Mouse (Mus musculus) CH12.LX (cell line): ENCODE measurements around the gene Hist1h2bh. TPM values are rescaled to one million over a fixed set of nuclear protein-coding genes. Genes with fewer than 3 reads are reported as not detected.
A peak's percentile ranks its signal among the peaks of the same experiment; 100 is the strongest.

Experiments used
- DNase-seq: peaks from one replicate; pipeline ENCODE4 v3.0.0-alpha.2; 2013; ENCODE audit errors: extremely low read depth
- H3K27ac ChIP-seq: 2 replicates; pipeline ENCODE4 v1.5.1; 2012; ENCODE audit warnings: low read depth, mild to moderate bottlenecking, control low read depth, moderate library complexity; ENCODE audit not compliant: insufficient read depth
- H3K27me3 ChIP-seq: replicated peaks from 2 replicates; pipeline ENCODE3; 2012; ENCODE audit warnings: inconsistent platforms
- H3K36me3 ChIP-seq, 2 experiments: replicated peaks in 1 of 2; 2 replicates each; pipeline versions ENCODE3 to v1.6.1; 2012; ENCODE audit warnings: inconsistent platforms in 1 of 2, low read length in 1 of 2, mild to moderate bottlenecking in 1 of 2, mixed read lengths in 1 of 2, moderate library complexity in 1 of 2; ENCODE audit not compliant: control insufficient read depth in 1 of 2, insufficient read depth in 1 of 2
- H3K4me1 ChIP-seq, 2 experiments: 2 replicates each; pipeline ENCODE4 v1.6.1; 2012; ENCODE audit warnings: inconsistent platforms in 1 of 2, moderate library complexity in 1 of 2; ENCODE audit not compliant: insufficient read depth in 2 of 2, control insufficient read depth in 1 of 2
- H3K4me2 ChIP-seq: 2 replicates; pipeline ENCODE4 v1.6.1; 2012; ENCODE audit warnings: low read depth, mild to moderate bottlenecking, control low read depth; ENCODE audit not compliant: poor library complexity, insufficient read depth, severe bottlenecking
- H3K4me3 ChIP-seq, 3 experiments: fragments of 150-350 bp in 1 of 3; sonication (generic) in 1 of 3; replicated peaks in 1 of 3; 2 replicates each; pipeline versions ENCODE3 to v1.5.1; 2011 to 2012; ENCODE audit warnings: low read depth in 2 of 3, low read length in 2 of 3, mild to moderate bottlenecking in 2 of 3, moderate library complexity in 2 of 3, control low read depth in 1 of 3, improper control_type of control experiment in 1 of 3, inconsistent platforms in 1 of 3, mixed read lengths in 1 of 3; ENCODE audit not compliant: poor library complexity in 1 of 3
- H3K79me2 ChIP-seq: replicated peaks from 2 replicates; pipeline ENCODE4 v1.6.1; 2012; ENCODE audit warnings: mild to moderate bottlenecking, moderate library complexity; ENCODE audit not compliant: control insufficient read depth, poor library complexity, insufficient read depth, severe bottlenecking; ENCODE audit errors: extremely low read depth
- H3K9ac ChIP-seq: 2 replicates; pipeline ENCODE4 v1.6.1; 2012; ENCODE audit warnings: low read depth, mild to moderate bottlenecking, control low read depth, moderate library complexity; ENCODE audit not compliant: insufficient read depth
- H3K9me3 ChIP-seq: replicated peaks from 2 replicates; pipeline ENCODE3; 2012; ENCODE audit warnings: low read length, inconsistent platforms, mixed read lengths
- E2F4 ChIP-seq: IDR thresholded peaks from 2 replicates; pipeline ENCODE4 v1.6.1; 2011; ENCODE audit warnings: low read depth, low read length, improper control_type of control experiment; ENCODE audit not compliant: insufficient replicate concordance
- ELF1 ChIP-seq: IDR thresholded peaks from 2 replicates; pipeline ENCODE4 v1.6.1; 2014; ENCODE audit warnings: low read depth, mild to moderate bottlenecking, inconsistent platforms, low read length, improper control_type of control experiment
- ETS1 ChIP-seq: conservative IDR thresholded peaks from 2 replicates; pipeline ENCODE4 v1.6.1; 2012; ENCODE audit warnings: low read depth, mild to moderate bottlenecking, inconsistent platforms, low read length, improper control_type of control experiment, moderate library complexity
- HCFC1 ChIP-seq: IDR thresholded peaks from 2 replicates; pipeline ENCODE4 v1.6.1; 2012; ENCODE audit warnings: low read depth, mild to moderate bottlenecking, inconsistent platforms, low read length, improper control_type of control experiment
- IRF4 ChIP-seq: IDR thresholded peaks from 2 replicates; pipeline ENCODE4 v1.6.1; 2014; ENCODE audit warnings: low read depth, mild to moderate bottlenecking, inconsistent platforms, low read length, improper control_type of control experiment
- JUN ChIP-seq: IDR thresholded peaks from 2 replicates; pipeline ENCODE4 v1.6.1; 2011; ENCODE audit warnings: low read depth, mild to moderate bottlenecking, low read length, improper control_type of control experiment, moderate library complexity; ENCODE audit not compliant: insufficient read depth
- JUND ChIP-seq: conservative IDR thresholded peaks from 2 replicates; pipeline ENCODE4 v1.6.1; 2011; ENCODE audit warnings: low read depth, low read length, improper control_type of control experiment
- KAT2A ChIP-seq: IDR thresholded peaks from 2 replicates; pipeline ENCODE4 v1.6.1; 2012; ENCODE audit warnings: low read length, improper control_type of control experiment, inconsistent platforms; ENCODE audit not compliant: insufficient replicate concordance
- MAFK ChIP-seq: IDR thresholded peaks from 2 replicates; pipeline ENCODE4 v1.6.1; 2011; ENCODE audit warnings: low read length, improper control_type of control experiment; ENCODE audit not compliant: insufficient replicate concordance
- MAZ ChIP-seq: IDR thresholded peaks from 2 replicates; pipeline ENCODE4 v1.6.1; 2012; ENCODE audit warnings: low read depth, mild to moderate bottlenecking, inconsistent platforms, low read length, improper control_type of control experiment, moderate library complexity
- NRF1 ChIP-seq: IDR thresholded peaks from 2 replicates; pipeline ENCODE4 v1.6.1; 2014; ENCODE audit warnings: low read depth, mild to moderate bottlenecking, inconsistent platforms, low read length, improper control_type of control experiment, moderate library complexity
- POLR2A ChIP-seq: IDR thresholded peaks from 2 replicates; pipeline ENCODE4 v1.6.1; 2011; ENCODE audit warnings: low read depth, mild to moderate bottlenecking, improper control_type of control experiment, low read length
- SMC3 ChIP-seq: IDR thresholded peaks from 2 replicates; pipeline ENCODE4 v1.6.1; 2011; ENCODE audit warnings: low read depth, low read length, improper control_type of control experiment
- TBP ChIP-seq: conservative IDR thresholded peaks from 2 replicates; pipeline ENCODE4 v1.6.1; 2011; ENCODE audit warnings: low read depth, low read length, improper control_type of control experiment
- UBTF ChIP-seq: IDR thresholded peaks from 2 replicates; pipeline ENCODE4 v1.6.1; 2012; ENCODE audit warnings: low read depth, mild to moderate bottlenecking, inconsistent platforms, low read length, improper control_type of control experiment, moderate library complexity
- ZNF384 ChIP-seq: IDR thresholded peaks from 2 replicates; pipeline ENCODE4 v1.6.1; 2012; ENCODE audit warnings: low read depth, low read length, improper control_type of control experiment, inconsistent platforms
- dilution Hi-C: fragments of 300-500 bp; cut with MboI; formaldehyde crosslinking; loops from 2 replicates; pipeline ENCODE4 v1.14.3; 2020; ENCODE audit warnings: low sequenced_read_pairs; ENCODE audit not compliant: extremely low pct_unique_long_range_greater_than_20kb, extremely low pct_ligation_motif_present
- in situ Hi-C: fragments of 300-500 bp; cut with MboI; formaldehyde crosslinking; loops from 3 replicates; pipeline ENCODE4 v1.14.3; 2019; ENCODE audit warnings: low sequenced_read_pairs, low pct_ligation_motif_present, low pct_unique_long_range_greater_than_20kb, mixed read lengths
- polyA plus RNA-seq: library from polyadenylated mRNA; unstranded; fragments of >175 nt; gene quantifications from 2 replicates; pipeline ENCODE4 v1.2.1, GENCODE M21; 2012; ENCODE audit warnings: low read depth; ENCODE audit not compliant: insufficient read length
- total RNA-seq, 2 experiments: library from RNA; depleted of rRNA; stranded (reverse); fragments of 300-350 nt in 1 of 2; fragments of >200 nt in 1 of 2; gene quantifications; 2 replicates each; pipeline ENCODE4 v1.2.3; 2012 to 2014

The Hist1h2bh gene
- total and polyA plus RNA-seq, 3 experiments, result 0.77 to 261 (median 8.0) TPM

- H3K4me1 ChIP-seq, result peaks cover 3 to 11% of the 10 kb centered on the region in 2 experiments; a peak in 3 of 4 replicates
- in situ Hi-C loops, result loop anchor here (10.0 to 25.0 kb wide), 2 partner anchors 196 to 1563 kb away; partner anchors contain the start of gene Zfp184
- DNase-seq, result peak; percentile 91
- no peaks in the 10 kb centered on the region for H3K36me3 ChIP-seq
- no peaks in the 10 kb centered on the region for H3K27me3 ChIP-seq
- peak; percentile 63 for TF ChIP-seq NRF1
- no peak for TF ChIP-seq ETS1
- TF ChIP-seq JUN, result no peak; the same call in 1 of the 2 replicates
- peak; percentile 16; the same call in 1 of the 2 replicates for TF ChIP-seq MAZ
- TF ChIP-seq IRF4, result 0 out of 2 replicates have a peak, but pooled peaks have one; percentile 36
- peak; percentile 95 for TF ChIP-seq ELF1
- peak; percentile 96 for TF ChIP-seq MAFK
- peak; percentile 47; the same call in 1 of the 2 replicates for TF ChIP-seq KAT2A
- TF ChIP-seq TBP, result peak; percentile 99
- TF ChIP-seq E2F4, result 0 out of 2 replicates have a peak, but pooled peaks have one; percentile 77
- peak; percentile 24; the same call in 1 of the 2 replicates for TF ChIP-seq HCFC1
- no peak for TF ChIP-seq ZNF384
- no peak for TF ChIP-seq SMC3
- no peak for TF ChIP-seq UBTF
- no peak overlapping the region for H3K27ac ChIP-seq
- no peak overlapping the region; the same call in 1 of the 2 replicates for H3K4me2 ChIP-seq
- H3K4me3 ChIP-seq, result peak overlapping the region; percentile 39 to 47 (median 44)
- peaks cover 2% of the 10 kb centered on the region for H3K9me3 ChIP-seq
- no peaks in the 10 kb centered on the region for H3K79me2 ChIP-seq
- dilution Hi-C loops, result no loop called here
- H3K9ac ChIP-seq, result no peak overlapping the region
These were observed 42.6 kb downstream of the Hist1h2bh start for GRCm38 (mm10) chr13:23500424-23501200.

GRCm38 (mm10) chr13:23499943-23500342, 43.2 kb downstream of the Hist1h2bh start:
- TF ChIP-seq NRF1, result 0 out of 2 replicates have a peak, but pooled peaks have one; percentile 36
- no peak for TF ChIP-seq JUND
- 0 out of 2 replicates have a peak, but pooled peaks have one; percentile 18 for TF ChIP-seq E2F4
- TF ChIP-seq MAFK, result peak; percentile 90; the same call in 1 of the 2 replicates
- peak; percentile 99 for TF ChIP-seq TBP
- TF ChIP-seq KAT2A, result 0 out of 2 replicates have a peak, but pooled peaks have one; percentile 18
- TF ChIP-seq ELF1, result peak; percentile 92
- TF ChIP-seq ZNF384, result peak; percentile 93
- no peak for TF ChIP-seq POLR2A
- H3K9ac ChIP-seq, result no peak overlapping the region
- in situ Hi-C loops (loop anchor here (10.0 to 25.0 kb wide), 2 partner anchors 195 to 1563 kb away; partner anchors contain the start of gene Zfp184), dilution Hi-C loops (no loop called here)
- DNase-seq, result peak; percentile 31
- peak overlapping the region in 2 of 3 experiments; percentile 26 to 53 for H3K4me3 ChIP-seq
- peaks cover 2% of the 10 kb centered on the region for H3K9me3 ChIP-seq
- no peak overlapping the region for H3K27ac ChIP-seq
- no peaks in the 10 kb centered on the region for H3K36me3 ChIP-seq
- H3K4me2 ChIP-seq, result peak overlapping the region; percentile 67; the same call in 1 of the 2 replicates
- no peaks in the 10 kb centered on the region for H3K27me3 ChIP-seq
- no peaks in the 10 kb centered on the region for H3K79me2 ChIP-seq
- H3K4me1 ChIP-seq, result peaks cover 3 to 8% of the 10 kb centered on the region in 2 experiments; a peak in 3 of 4 replicates
